Mouse (Mus musculus): Measurements from ENCODE around the gene Mrpl37.

GRCm38 (mm10) chr4:107020287-107021000 lies 46.2 kb downstream of the Mrpl37 start:
- TF ChIP-seq FLI1 (IDR thresholded peaks at IDR 0.05; ENCODE audit: low read length) (no peak), GATA1 (IDR thresholded peaks at IDR 0.05; ENCODE audit: borderline replicate concordance, low read length) (no peak)

Measured in megakaryocyte, embryonic 14.5 days (primary cell).